Mouse (Mus musculus) heart, postnatal 0 days (tissue): ENCODE measurements around the gene Gpr62.

Experiments
- CTCF ChIP-seq: IDR thresholded peaks from 2 replicates; pipeline ENCODE4 v1.5.1; 2016; ENCODE audit warnings: antibody characterized with exemption, control low read depth, low read depth
- EP300 ChIP-seq: IDR thresholded peaks from 2 replicates; pipeline ENCODE4 v1.6.1; 2016; ENCODE audit warnings: antibody characterized with exemption, low read depth

- TF ChIP-seq EP300, result no peak
- TF ChIP-seq CTCF, result no peak
Measured at GRCm38 (mm10) chr9:106513566-106513965, 47.8 kb upstream of the Gpr62 start.
